Mouse (Mus musculus) adrenal gland (tissue): ENCODE measurements around the gene Fibp.

Experiments
- intact Hi-C: fragments of 180-260 bp; cut with DNase I; formaldehyde crosslinking; loops from one replicate; pipeline ENCODE4 v1.15.1; 2025

Gene Fibp

GRCm38 (mm10) chr19:5463212-5463611 is 2.8 kb downstream of the Fibp start:
- intact Hi-C loops: no loop called here

- intact Hi-C loops: no loop called here
Observed at GRCm38 (mm10) chr19:5463791-5464562, 3.6 kb downstream of the Fibp start.

DNA sequence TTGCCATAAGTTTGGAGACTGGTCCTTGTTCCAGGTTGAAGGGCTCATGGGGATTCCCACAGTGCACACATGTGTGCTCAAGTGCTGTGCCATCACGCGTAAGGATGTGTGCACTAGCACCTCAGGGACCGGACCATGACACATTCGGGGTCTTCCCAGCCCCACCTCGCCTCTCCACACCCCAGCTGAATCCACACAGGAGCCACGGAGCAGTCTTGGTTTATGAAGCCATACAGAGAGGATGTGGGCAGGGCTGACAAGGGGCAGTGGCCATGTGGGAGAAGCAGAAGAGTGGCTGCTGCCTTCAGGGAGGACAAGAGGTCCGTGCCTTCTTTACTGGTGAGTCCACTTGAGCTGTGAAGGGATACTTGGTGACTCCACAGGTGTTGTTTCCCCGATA is 4.6 kb downstream of the Fibp start:
- intact Hi-C loops: no loop called here

DNA sequence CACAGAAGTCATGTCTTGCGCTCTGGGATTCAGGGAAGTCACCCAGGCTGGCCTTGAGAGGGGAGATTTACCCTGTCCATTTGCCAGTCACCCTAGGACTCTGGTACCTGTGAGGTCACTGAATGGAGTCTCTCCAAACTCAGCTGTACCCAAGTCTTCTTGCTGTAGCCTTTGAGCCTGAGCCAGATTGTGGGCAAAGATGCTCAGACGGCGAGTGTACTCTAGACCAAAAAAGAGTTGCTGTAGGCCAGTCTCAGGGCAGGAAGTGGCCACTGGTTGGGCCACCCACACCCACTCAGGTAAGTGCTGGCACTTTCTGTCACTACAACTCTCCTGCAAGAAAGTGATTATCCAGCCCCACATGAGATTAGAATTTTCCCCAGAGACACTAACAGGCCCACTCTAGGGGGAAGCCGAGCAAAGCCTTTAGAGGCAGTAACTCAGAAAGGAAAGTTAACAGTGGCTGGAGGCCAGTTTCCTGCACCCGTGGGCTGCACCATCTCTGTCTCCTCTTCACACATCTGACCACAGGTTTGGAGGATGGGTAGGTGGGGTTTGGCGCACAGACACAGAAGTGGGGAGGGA is 6.6 kb downstream of the Fibp start:
- intact Hi-C loops: no loop called here

- intact Hi-C loops: no loop called here
Observed at GRCm38 (mm10) chr19:5468374-5468773, 8.0 kb downstream of the Fibp start, which contains the start of gene Ctsw. Ctsw (minus strand) TSS chr19:5468507.

DNA sequence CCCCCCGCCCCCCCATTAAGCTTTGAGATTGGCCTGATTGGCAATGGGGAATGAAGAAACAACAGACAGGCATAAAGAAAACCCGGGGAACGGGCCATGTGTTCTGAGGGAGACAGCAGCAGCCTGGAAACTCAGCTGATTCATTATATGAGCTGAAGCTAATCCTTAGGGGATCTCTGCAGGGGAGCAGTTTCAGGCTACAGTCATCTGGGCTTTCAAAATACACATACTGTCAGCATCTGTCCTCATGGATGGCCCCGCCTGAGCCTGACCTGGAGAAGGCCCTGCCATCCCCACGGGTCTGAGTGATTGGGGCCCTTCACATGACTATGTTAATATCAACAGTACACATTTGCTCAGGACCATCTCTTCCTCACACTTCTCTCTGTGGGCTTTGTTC is 11.4 kb downstream of the Fibp start:
- intact Hi-C loops: no loop called here

- intact Hi-C loops: no loop called here
Observed at GRCm38 (mm10) chr19:5472857-5473256, 12.4 kb downstream of the Fibp start.

DNA sequence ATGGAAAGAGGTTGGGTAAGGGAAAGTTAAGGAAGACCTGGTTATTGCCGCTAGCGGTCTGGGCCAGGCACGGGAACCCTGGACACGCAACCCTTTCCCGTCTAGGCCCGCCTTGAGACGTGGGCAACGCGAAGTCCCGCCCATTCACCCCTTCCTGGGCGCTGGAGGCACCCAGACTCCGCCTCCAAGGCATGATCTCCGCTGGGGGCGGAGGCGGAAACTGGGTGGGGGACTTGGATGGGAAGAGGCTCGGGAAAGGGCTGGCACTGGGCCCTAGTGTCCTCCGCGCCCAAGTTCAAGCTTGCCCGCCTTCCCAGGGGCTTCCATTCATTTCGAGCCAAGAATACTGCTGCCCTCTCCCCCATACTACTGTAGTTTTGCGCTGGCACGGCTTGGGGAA is 13.3 kb downstream of the Fibp start, which contains the start of gene Efemp2:
Gene Efemp2, plus strand, starts transcription at position 235 of the 400 bp plus-strand sequence.
- intact Hi-C loops: no loop called here

DNA sequence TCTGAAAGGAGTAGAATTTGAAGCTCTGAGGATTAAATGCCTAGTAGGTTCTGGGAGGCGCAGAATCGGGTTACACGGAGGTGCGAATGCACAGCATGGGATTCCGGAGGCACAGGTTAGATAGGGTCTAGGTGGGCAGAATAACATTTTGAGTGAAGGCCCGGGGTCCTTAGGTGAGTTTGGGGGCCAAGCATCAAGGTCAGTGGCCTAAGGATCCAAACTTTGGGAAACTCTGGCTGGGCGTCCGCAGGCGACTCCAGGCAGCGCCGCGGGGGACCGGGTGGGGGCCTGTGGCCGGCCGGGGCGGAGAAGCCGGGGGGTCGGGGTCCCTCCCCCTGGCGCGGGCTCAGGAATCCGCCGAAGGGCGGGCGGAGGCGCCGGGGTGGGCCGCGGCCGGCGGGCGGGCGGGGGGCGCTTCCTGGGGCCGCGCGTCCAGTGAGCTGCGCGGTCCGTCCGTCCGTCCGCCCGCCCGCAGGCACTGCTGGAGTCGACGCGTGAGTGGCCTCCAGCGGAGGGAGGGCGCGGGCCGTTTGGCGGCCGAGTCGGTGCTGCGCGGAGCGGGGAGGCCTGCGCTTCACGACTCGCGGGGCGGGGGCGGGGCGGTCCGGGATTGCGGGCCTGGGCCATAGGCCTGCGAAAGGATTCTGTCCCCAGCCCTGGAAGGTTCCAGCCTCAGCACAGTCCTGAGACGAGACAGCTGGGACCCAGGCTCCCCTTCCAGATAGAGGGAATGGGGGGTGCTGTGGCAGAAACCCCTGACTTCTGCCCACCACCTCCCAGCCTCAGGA is 14.1 kb downstream of the Fibp start:
- intact Hi-C loops: no loop called here

DNA sequence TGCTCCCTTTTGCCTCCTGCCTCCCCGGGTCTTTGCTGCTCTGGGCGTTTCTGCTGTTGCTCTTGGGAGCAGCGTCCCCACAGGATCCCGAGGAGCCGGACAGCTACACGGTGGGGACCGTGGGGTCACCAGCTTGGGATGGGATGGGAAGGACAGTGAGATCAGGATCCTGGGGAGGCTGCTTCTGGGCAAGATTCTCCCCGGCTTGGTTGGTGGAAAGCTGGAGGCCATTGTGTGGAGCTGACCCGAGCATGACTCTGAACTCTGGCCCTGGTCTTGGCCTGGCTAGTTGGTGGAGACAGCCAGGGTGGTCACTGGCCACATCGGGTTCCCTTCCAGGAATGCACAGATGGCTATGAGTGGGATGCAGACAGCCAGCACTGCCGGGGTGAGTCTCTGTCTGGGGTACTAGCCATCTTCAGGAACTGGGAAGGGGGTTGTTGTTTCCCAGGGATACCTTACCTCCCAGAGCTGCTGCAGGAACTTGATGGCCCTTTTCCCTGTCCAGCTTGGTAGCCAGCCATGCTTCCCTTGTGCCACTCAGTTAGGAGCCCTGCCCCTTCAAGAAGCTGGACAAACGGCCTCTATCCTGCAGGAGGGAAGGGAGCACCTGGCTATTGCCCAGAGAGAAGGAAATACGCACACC is 14.8 kb downstream of the Fibp start:
- intact Hi-C loops: no loop called here

DNA sequence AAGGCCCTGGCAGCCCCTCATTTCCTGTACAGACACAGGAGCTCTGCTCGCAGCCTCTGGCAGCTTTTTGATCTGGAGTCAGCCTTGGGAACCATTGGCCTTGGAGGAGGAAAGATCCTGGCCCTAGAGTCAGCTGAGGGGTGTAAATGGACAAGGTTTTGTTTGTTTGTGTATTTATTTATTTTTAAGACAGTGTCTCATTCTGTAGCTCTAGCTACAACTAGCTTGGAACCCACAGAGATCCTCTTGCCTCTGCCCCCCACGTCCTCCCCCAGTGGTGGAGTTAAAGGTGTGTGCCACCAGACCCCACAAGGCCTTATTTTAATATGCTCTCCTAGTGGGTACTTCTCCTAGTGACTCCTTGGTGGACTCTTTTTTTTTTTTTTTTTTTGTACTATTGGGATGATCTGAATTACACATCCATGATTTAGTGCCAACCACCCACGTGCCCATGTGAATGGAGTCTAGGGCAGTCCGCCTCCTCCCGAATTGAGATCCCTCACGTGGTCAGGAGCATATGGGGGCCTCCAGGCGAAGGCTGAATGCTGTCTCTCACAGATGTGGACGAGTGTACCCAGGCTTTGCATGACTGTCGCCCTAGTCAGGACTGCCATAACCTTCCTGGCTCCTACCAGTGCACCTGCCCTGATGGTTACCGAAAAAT is 16.7 kb downstream of the Fibp start:
- intact Hi-C loops: no loop called here

DNA sequence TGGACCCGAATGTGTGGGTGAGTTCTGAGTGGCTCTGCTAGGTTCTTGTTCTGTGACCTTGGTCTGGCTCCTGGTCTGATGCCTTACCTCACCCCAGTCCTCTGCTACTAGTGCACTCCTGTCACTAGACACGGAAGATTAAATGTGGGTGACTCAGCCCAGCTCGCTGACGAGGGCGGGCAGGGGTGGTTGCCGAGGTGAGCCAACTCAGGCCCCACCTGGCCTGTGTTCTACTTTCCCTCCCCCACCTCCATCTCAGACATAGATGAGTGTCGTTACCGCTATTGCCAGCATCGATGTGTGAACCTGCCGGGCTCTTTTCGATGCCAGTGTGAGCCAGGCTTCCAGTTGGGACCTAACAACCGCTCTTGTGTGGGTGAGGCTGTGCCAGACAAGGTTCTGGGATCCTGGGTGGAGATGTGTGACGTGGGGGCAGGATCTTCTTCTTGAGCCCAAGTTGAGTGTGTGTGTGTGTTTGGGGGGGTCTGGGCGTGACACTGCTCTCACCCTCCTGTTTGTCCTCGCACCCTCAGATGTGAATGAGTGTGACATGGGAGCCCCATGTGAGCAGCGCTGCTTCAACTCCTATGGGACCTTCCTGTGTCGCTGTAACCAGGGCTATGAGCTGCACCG is 17.4 kb downstream of the Fibp start:
- intact Hi-C loops: no loop called here

DNA sequence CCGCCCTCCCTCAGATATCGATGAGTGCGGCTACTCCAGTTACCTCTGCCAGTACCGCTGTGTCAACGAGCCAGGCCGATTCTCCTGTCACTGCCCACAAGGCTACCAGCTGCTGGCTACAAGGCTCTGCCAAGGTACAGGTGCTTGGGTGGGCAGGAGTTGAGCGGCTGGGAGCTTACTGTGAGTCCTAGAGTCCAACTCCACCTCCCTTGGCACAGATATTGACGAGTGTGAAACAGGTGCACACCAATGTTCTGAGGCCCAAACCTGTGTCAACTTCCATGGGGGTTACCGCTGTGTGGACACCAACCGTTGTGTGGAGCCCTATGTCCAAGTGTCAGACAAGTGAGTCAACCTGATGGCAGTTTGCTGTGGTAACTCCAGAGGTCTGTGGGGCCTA is 19.6 kb downstream of the Fibp start:
- intact Hi-C loops: no loop called here

DNA sequence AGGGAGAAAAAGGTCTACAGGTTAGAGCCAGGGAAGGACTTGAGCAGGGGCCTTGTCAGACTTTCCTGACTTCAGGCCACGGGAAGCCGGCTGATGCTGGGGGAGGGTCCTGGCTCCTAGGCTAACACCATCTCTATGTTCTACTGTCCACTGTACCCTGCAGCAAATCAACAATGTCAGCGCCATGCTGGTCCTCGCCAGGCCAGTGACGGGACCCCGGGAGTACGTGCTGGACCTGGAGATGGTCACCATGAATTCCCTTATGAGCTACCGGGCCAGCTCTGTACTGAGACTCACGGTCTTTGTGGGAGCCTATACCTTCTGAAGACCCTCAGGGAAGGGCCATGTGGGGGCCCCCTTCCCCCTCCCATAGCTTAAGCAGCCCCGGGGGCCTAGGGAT is 21.0 kb downstream of the Fibp start:
- intact Hi-C loops: no loop called here

DNA sequence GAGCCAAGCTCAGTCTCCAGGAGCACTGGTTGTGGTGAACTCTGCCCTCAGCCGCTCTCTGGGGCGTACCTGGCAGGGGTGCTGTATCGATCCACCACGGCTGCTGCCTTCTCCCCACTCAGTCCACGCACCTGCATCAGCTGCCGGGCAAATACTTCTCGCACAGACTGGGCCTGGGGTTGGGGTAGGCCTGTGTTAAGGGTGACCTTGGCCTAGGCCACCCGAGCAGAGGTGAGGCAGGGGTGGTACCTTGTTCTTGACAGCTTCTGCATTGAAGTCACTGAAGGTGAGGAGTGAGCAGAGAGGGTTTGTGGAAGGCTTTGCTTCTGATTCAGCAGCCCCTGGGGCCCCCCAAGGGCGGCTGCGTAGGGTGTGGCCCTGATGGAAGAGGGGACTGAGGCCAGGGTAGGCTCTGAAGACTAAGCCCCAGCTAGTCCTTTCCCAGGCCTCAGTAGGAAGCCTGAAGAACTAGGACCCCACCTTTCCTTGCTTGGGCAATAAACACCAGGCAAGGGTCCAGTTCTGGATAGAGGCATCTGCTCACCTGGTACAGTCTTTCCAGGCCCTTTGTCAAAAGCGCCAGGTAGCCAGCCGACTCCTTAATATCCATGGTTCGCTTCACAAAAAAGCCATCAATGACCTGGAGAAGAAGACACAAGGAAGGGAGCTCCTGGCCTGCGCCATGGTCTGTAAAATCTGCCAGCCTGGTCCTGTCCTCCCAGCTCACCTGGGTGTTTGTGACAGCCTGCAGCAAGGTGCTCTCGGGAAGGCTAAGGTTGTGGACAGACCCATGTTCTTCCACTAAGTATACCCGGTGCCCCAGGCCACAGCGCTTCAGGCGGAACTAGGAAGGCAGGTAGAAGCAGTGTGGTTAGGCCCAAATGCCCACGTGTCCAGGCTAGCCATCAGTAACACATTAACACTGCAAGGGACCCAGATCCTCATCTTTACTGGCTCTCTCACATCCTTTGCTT is 23.3 kb downstream of the Fibp start:
- intact Hi-C loops: no loop called here

DNA sequence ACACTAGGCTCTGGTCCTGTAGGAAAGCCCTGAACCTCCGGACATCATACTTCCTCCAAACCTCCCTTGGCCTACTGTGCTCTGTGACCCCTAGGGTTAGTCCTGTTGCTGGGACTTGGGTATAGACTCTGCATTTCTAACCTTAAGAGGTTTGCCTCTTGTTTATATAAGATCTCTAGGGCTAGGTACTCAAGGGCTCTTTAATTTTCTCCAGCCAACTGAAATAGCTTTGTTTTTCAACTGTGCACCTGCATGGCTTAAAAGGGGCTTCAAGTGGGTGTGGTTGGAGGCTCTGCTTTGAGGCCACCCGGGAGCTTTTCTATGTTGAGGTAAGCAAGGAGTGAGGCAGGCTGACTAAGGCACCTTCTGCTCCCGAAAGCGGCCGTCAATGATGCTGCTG is 24.1 kb downstream of the Fibp start:
- intact Hi-C loops: no loop called here

GRCm38 (mm10) chr19:5485371-5485770 is 25.0 kb downstream of the Fibp start:
- intact Hi-C loops: loop anchor here (5.0 kb wide), 1 partner anchor 53 kb away; no protein-coding TSS in a partner anchor

DNA sequence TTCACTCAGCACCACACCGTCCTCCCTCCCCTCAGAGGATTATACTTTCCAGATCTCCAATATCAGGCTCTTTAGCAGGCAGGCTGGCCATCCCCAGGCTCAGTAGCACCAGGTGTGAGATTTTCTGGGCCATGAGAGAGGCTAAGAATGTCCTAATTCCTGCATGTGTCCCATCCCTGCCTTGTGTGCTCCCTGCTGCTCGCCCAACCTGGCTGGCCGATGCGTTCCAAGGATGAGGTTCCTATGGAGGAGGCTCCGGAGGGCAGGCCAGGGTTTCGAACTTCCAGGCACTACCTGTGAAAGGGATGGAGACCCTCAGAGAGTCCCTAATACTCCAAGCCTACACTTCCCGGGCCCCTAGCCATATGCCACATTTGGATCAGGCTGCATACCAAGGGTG is 25.4 kb downstream of the Fibp start:
- intact Hi-C loops: loop anchor here (5.0 kb wide), 1 partner anchor 54 kb away; no protein-coding TSS in a partner anchor

- intact Hi-C loops: loop anchor here (5.0 kb wide), 1 partner anchor 54 kb away; no protein-coding TSS in a partner anchor
Observed at GRCm38 (mm10) chr19:5486286-5486685, 25.9 kb downstream of the Fibp start.
